Mouse (Mus musculus): ENCODE data around the gene Srrm3. TPM values are rescaled to one million over a fixed set of nuclear protein-coding genes. Genes with fewer than 3 reads are reported as not detected.

Srrm3 gene
- polyA plus RNA-seq, 1 experiment from 2014 or later, result not detected

DNA sequence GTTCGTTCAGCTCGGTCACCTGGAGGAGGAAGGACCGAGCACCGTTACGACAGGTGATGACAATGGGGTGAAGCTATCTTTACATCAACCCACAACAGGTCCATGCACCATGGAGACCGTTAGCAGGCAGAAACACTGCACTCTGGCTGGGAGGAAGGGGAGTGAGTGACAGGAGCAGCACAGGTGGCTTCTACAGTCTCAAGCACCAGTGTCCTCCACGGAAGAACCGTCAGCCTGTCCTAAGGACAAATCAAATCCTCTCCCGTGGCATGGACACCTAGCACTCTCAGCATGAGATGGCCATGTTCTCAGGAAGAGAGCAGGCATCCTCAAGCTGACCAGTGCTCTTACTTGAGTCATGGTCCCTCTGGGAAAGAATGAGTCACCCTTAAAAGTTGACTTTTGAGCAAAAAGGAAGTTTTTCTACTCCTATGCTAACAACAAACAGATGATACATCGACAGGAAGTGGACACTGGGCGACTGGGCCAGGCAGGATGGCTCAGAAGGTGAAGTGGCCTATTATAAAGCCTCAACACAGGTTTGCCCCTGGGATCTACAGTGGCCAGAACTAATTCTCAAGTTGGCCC, 105.0 kb downstream of the Srrm3 start:
- no peaks in the 10 kb centered on the region for H3K9me3 ChIP-seq (ENCODE audit: low read length)
- no peak for DNase-seq
- no peaks in the 10 kb centered on the region for H3K27me3 ChIP-seq (ENCODE audit: insufficient read depth, low read length)
- WGBS (ENCODE audit: insufficient replicate concordance), result 81% methylated on average over 11 of the region's 11 CpGs
- no peak overlapping the region for H3K4me2 ChIP-seq (ENCODE audit: low read depth, low read length)
- H3K36me3 ChIP-seq (replicated peaks; ENCODE audit: insufficient read depth, low read length), result peaks cover 39% of the 10 kb centered on the region
- no peak overlapping the region for H3K9ac ChIP-seq (replicated peaks)
- 0 out of 2 replicates have a peak overlapping the region, but pooled peaks have one; percentile 24 for H3K27ac ChIP-seq (ENCODE audit: low read depth)
- peaks cover 51% of the 10 kb centered on the region for H3K4me1 ChIP-seq (ENCODE audit: insufficient read depth)
- ATAC-seq, result no peak
- H3K4me3 ChIP-seq (ENCODE audit: low read depth, low read length), result no peak overlapping the region
- TF ChIP-seq EP300 (IDR thresholded peaks at IDR 0.05; ENCODE audit: low read depth), result no peak
- TF ChIP-seq CTCF (IDR thresholded peaks at IDR 0.05; ENCODE audit: low read depth), result no peak

DNA sequence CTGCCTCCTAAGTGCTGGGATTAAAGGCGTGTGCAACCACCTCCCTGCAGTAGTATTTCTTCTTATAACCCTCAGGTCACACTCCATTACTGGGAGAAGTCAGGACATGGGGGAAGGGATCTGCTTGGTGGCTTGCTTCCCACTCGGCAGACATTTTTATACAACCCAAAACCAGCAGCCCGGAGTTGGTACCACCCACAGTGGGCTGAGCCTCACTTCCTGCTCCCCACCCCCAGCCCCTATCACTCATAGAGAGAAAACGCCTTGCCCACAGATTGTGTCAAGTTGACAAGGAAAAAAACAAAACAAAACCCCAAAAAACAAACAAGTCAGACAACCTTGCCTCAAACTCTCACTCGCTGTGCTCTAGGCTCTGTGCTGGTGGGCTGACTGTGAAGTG, 106.5 kb downstream of the Srrm3 start:
- Histone ChIP-seq H3K4me2 (ENCODE audit: low read depth, low read length) (no peak overlapping the region), H3K9ac (replicated peaks) (no peak overlapping the region), H3K4me1 (ENCODE audit: insufficient read depth) (peaks cover 43% of the 10 kb centered on the region), H3K4me3 (ENCODE audit: low read depth, low read length) (no peak overlapping the region), H3K27ac (ENCODE audit: low read depth) (peak overlapping the region; percentile 74), H3K9me3 (ENCODE audit: low read length) (no peaks in the 10 kb centered on the region), H3K36me3 (replicated peaks; ENCODE audit: insufficient read depth, low read length) (peaks cover 43% of the 10 kb centered on the region), H3K27me3 (ENCODE audit: insufficient read depth, low read length) (no peaks in the 10 kb centered on the region)
- no peak for DNase-seq
- TF ChIP-seq CTCF (IDR thresholded peaks at IDR 0.05; ENCODE audit: low read depth) (no peak), EP300 (IDR thresholded peaks at IDR 0.05; ENCODE audit: low read depth) (no peak)
- no peak for ATAC-seq
- 34% methylated on average over 5 of the region's 5 CpGs for WGBS (ENCODE audit: insufficient replicate concordance)

DNA sequence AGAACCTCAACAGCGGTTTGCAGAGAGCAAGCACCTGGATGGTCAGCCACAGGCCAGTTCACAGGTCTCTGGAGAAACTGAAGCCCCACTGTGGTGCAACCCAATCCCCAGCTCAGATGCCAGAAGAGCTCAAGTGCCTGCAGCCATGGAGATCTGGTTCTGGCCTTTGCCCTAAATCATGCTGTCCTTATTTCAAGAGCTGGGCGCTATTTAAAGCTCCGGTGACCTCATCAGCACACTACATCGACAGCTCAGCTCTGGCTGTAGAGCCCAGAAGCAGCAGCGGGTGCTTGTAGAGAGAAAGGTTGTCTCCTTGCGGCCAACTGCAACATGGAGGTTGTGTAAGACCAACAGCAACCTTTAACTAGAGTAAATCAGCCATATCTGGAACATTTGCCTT, 107.5 kb downstream of the Srrm3 start:
- 54% methylated on average over 6 of the region's 6 CpGs for WGBS (ENCODE audit: insufficient replicate concordance)
- Histone ChIP-seq H3K4me3 (ENCODE audit: low read depth, low read length) (no peak overlapping the region), H3K27ac (ENCODE audit: low read depth) (peak overlapping the region; percentile 74), H3K4me2 (ENCODE audit: low read depth, low read length) (no peak overlapping the region), H3K4me1 (ENCODE audit: insufficient read depth) (peaks cover 39% of the 10 kb centered on the region), H3K9ac (replicated peaks) (no peak overlapping the region), H3K27me3 (ENCODE audit: insufficient read depth, low read length) (no peaks in the 10 kb centered on the region), H3K9me3 (ENCODE audit: low read length) (no peaks in the 10 kb centered on the region), H3K36me3 (replicated peaks; ENCODE audit: insufficient read depth, low read length) (peaks cover 48% of the 10 kb centered on the region)
- peak; percentile 55 for DNase-seq
- TF ChIP-seq EP300 (IDR thresholded peaks at IDR 0.05; ENCODE audit: low read depth) (peak; percentile 53; the same call in 1 of the 2 replicates), CTCF (IDR thresholded peaks at IDR 0.05; ENCODE audit: low read depth) (peak; percentile 13; the same call in 1 of the 2 replicates)
- peak; percentile 86 for ATAC-seq

DNA sequence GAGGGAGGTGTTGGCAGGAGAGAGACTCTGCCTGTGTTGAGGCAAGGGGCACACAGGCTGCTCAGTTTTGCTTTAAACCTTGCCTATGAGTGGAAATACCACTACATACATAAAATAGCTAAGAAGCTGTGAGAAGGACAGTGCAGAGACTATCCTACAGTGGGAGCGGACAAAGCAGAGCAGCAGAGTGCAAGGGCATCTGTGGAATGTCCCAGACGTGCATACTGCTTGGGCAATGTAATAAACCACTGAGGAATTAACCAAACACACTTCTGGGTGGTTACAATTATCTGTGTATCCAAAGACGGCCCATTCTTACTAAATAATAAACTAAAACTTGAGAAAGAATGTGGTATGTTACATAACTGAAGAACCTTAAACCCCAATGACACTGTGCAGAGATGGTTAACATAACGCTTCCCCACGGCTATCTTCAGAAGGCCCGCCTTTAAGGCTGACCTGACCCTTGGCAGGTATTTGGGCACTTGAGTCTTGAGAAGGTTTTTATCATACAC, 109.4 kb downstream of the Srrm3 start:
- ATAC-seq (no peak), DNase-seq (no peak)
- WGBS (ENCODE audit: insufficient replicate concordance), result 72% methylated on average over 6 of the region's 6 CpGs
- Histone ChIP-seq H3K27me3 (ENCODE audit: insufficient read depth, low read length) (no peaks in the 10 kb centered on the region), H3K36me3 (replicated peaks; ENCODE audit: insufficient read depth, low read length) (peaks cover 41% of the 10 kb centered on the region), H3K9ac (replicated peaks) (no peak overlapping the region), H3K9me3 (ENCODE audit: low read length) (no peaks in the 10 kb centered on the region), H3K27ac (ENCODE audit: low read depth) (peak overlapping the region; percentile 51; the same call in 1 of the 2 replicates), H3K4me3 (ENCODE audit: low read depth, low read length) (no peak overlapping the region), H3K4me1 (ENCODE audit: insufficient read depth) (peaks cover 32% of the 10 kb centered on the region), H3K4me2 (ENCODE audit: low read depth, low read length) (no peak overlapping the region)
- no peak for TF ChIP-seq EP300 (IDR thresholded peaks at IDR 0.05; ENCODE audit: low read depth)
- TF ChIP-seq CTCF (IDR thresholded peaks at IDR 0.05; ENCODE audit: low read depth), result no peak

DNA sequence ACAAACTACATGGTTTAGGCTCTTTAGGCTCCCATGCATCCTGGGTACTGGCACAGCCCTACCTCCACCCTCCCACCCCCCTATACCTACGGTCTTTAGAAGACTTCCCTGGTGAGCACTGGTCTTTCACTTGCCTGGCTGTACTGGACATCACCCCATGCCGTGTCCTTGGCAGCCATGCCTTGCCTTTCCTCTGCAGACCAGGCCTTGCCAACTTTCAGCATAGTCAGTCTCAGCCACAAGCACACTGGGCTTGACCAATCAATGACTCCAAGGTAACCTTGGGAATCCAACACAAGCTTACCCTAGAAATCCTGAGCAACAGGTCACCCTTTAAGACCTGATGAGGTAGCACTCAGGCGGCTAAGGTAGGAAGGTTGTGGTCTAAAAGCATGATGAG, 109.9 kb downstream of the Srrm3 start:
- DNase-seq, result no peak
- TF ChIP-seq CTCF (IDR thresholded peaks at IDR 0.05; ENCODE audit: low read depth) (no peak), EP300 (IDR thresholded peaks at IDR 0.05; ENCODE audit: low read depth) (no peak)
- H3K9ac ChIP-seq (replicated peaks), result no peak overlapping the region
- 94% methylated on average over 3 of the region's 3 CpGs for WGBS (ENCODE audit: insufficient replicate concordance)
- no peak overlapping the region for H3K4me3 ChIP-seq (ENCODE audit: low read depth, low read length)
- H3K36me3 ChIP-seq (replicated peaks; ENCODE audit: insufficient read depth, low read length), result peaks cover 41% of the 10 kb centered on the region
- ATAC-seq, result no peak
- no peaks in the 10 kb centered on the region for H3K27me3 ChIP-seq (ENCODE audit: insufficient read depth, low read length)
- H3K4me1 ChIP-seq (ENCODE audit: insufficient read depth), result peaks cover 32% of the 10 kb centered on the region
- H3K4me2 ChIP-seq (ENCODE audit: low read depth, low read length), result no peak overlapping the region
- 0 out of 2 replicates have a peak overlapping the region, but pooled peaks have one; percentile 1 for H3K27ac ChIP-seq (ENCODE audit: low read depth)
- H3K9me3 ChIP-seq (ENCODE audit: low read length), result no peaks in the 10 kb centered on the region

DNA sequence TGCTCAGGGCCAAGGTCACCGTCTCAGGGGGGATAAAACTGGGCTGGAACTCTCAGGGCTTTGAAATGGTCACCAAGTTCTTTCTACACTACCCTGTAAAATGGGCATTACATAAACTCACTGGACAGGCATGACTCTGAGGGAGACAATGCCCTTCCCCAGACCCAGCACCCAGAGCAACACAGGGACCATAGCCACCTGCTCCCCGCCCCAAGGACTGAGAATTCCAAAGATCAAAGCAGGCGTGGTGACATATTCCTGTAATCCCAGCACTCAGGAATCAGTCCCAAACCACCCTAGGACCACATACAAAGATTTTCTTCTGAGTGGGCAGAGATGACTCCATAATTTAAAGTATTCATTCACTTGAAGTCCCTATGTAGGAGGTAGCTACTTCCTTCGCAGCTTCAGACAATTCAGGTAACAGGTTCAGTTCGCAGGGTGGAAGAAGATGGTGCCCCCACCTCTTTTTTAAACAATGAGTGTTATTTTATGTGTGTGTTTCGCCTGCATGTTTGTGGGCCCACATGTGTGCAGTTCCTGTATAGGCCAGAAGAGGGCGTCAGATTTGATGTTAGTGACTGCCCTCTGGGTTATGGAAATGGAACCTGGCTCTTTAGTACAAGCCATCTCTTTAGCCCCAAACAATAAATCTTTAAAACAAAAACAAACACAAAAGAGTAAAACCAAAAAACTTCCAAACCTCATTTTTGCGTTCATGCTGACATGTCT, 110.8 kb downstream of the Srrm3 start:
- WGBS (ENCODE audit: insufficient replicate concordance), result 89% methylated on average over 8 of the region's 8 CpGs

More for the DNA sequence above, 110.8 kb downstream of the Srrm3 start:
- H3K27me3 ChIP-seq (ENCODE audit: insufficient read depth, low read length), result no peaks in the 10 kb centered on the region
- no peak overlapping the region for H3K4me3 ChIP-seq (ENCODE audit: low read depth, low read length)
- H3K9ac ChIP-seq (replicated peaks), result no peak overlapping the region
- H3K9me3 ChIP-seq (ENCODE audit: low read length), result no peaks in the 10 kb centered on the region
- H3K27ac ChIP-seq (ENCODE audit: low read depth), result no peak overlapping the region
- H3K36me3 ChIP-seq (replicated peaks; ENCODE audit: insufficient read depth, low read length), result peaks cover 47% of the 10 kb centered on the region
- H3K4me2 ChIP-seq (ENCODE audit: low read depth, low read length), result no peak overlapping the region
- DNase-seq (no peak), ATAC-seq (no peak)
- TF ChIP-seq EP300 (IDR thresholded peaks at IDR 0.05; ENCODE audit: low read depth), result no peak
- TF ChIP-seq CTCF (IDR thresholded peaks at IDR 0.05; ENCODE audit: low read depth), result peak; percentile 60
- H3K4me1 ChIP-seq (ENCODE audit: insufficient read depth), result peaks cover 32% of the 10 kb centered on the region

Measured in liver, postnatal 0 days (tissue).